Mouse (Mus musculus) erythroid progenitor cell, adult 5-6 weeks (primary cell): ENCODE measurements around the gene Secisbp2. TPM values are rescaled to one million over a fixed set of nuclear protein-coding genes. Genes with fewer than 3 reads are reported as not detected.

Source experiments
- ATAC-seq: replicated peaks from 2 replicates; pipeline ENCODE4 v1.8.0; 2016; ENCODE audit warnings: moderate number of reproducible peaks, mild to moderate bottlenecking, moderate TSS enrichment, inconsistent platforms; ENCODE audit not compliant: poor library complexity, low FRiP score, severe bottlenecking
- total RNA-seq, 2 experiments: library from RNA; stranded (forward) in 1 of 2; stranded (reverse) in 1 of 2; fragments of 150-400 nt in 1 of 2; fragments of 186-747, 209-891 nt in 1 of 2; gene quantifications; 2 replicates each; pipeline versions ENCODE4 v1.2.3 to v1.2.4; 2015 to 2017; ENCODE audit warnings: low replicate concordance in 2 of 2

Secisbp2 gene
- total RNA-seq, 2 experiments from 2014 or later, result 28.9 to 31.5 TPM

GRCm38 (mm10) chr13:51725926-51726574 is 74.6 kb downstream of the Secisbp2 start:
- peak; percentile 78 for ATAC-seq

DNA sequence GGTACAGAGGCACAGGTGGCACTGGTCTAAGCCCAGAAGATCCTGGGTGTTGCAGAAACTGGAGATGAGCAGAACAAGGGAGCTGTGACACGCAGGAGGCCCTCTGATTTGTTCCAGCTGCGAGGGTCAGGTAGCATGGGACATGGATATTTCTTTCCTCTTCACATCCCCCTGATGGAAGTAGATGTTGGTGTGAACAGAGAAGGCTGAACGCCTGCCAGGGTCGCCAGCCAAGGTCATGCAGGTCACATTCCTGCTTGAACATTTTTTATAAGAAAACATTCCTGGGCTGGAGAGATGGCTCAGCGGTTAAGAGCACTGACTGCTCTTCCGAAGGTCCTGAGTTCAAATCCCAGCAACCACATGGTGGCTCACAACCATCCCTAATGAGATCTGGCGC is 75.9 kb downstream of the Secisbp2 start:
- ATAC-seq, result no peak

DNA sequence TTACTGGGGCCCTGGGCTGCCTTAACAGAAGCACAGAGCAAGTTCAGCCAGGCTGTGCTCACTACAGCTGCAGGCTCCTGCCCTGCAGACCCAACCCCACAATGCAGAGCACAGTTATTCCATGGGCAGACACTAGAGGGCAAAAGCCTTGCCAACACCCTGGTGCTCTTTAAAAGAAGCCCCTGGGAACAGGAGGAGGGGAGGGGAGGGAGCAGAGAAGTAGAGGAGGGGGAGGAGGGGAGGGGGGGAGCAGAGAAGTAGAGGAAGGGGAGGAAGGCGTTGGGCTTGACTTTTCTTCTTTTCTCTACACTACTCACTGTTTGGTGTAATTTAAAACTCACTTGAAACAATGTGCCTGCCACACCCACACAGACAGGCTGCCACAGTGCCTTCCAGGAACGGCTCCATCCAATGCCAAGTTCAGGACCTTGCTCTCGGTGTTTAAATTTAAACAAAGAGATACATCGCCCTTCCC is 78.4 kb downstream of the Secisbp2 start:
- no peak for ATAC-seq

- ATAC-seq, result no peak
Observed at GRCm38 (mm10) chr13:51731474-51731873, 80.0 kb downstream of the Secisbp2 start.

DNA sequence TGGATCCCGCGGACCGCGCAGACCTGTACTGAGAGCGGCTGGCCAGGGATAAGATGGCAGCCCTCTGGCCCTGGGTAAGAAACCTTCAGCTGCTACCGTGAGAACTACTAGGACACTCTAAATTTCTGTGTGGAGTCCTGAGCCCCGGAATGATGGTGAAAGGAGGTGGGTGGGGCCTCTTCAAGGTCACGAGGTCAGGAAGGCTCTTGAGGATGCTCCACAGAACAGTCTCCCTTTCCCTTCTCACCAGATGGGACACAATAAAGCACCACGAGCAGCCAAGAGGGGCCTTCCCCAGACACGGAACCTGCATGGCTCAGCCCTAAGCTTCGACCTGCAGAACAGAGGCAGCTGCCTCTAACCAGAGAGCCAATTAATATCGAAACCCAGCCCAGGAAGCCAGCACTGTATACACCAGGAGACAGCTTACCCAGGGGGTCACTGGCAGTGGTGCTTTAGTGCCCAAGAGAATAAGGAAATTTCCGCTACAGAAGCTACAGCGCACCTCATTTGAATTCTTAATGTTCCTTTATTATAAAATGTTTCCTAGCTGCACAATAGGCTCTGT is 80.7 kb downstream of the Secisbp2 start:
- no peak for ATAC-seq

Other genes starting within 250 kb of the Secisbp2 start
- 0.36 and 0.84 TPM in 2 replicates for gene S1pr3, start 243.1 kb upstream of the Secisbp2 start, total RNA-seq (2015; ENCODE audit: low replicate concordance)
- gene S1pr3, start 243.1 kb upstream of the Secisbp2 start, total RNA-seq (2017; ENCODE audit: low replicate concordance), result 0.13 TPM in 1 of 2 replicates, not detected in the other
- gene Shc3, start 82.3 kb upstream of the Secisbp2 start, total RNA-seq (2015; ENCODE audit: low replicate concordance), result not detected in 2 replicates
- gene Shc3, start 82.3 kb upstream of the Secisbp2 start, total RNA-seq (2017; ENCODE audit: low replicate concordance), result not detected in 2 replicates
- gene Cks2, start 6.5 kb upstream of the Secisbp2 start, total RNA-seq (2015; ENCODE audit: low replicate concordance), result 498 and 632 TPM in 2 replicates
- gene Cks2, start 6.5 kb upstream of the Secisbp2 start, total RNA-seq (2017; ENCODE audit: low replicate concordance), result 273 and 310 TPM in 2 replicates
- 9.6 and 14.1 TPM in 2 replicates for gene Sema4d, start 142.1 kb downstream of the Secisbp2 start, total RNA-seq (2015; ENCODE audit: low replicate concordance)
- gene Sema4d, start 142.1 kb downstream of the Secisbp2 start, total RNA-seq (2017; ENCODE audit: low replicate concordance), result 6.3 and 10.2 TPM in 2 replicates
- 4.3 TPM in 1 of 2 replicates, not detected in the other for gene Gadd45g, start 195.0 kb downstream of the Secisbp2 start, total RNA-seq (2015; ENCODE audit: low replicate concordance)
- gene Gadd45g, start 195.0 kb downstream of the Secisbp2 start, total RNA-seq (2017; ENCODE audit: low replicate concordance), result 9.4 TPM in 1 of 2 replicates, not detected in the other